Mouse (Mus musculus): ENCODE measurements around the gene Gm47985. TPM values are rescaled to one million over a fixed set of nuclear protein-coding genes. Genes with fewer than 3 reads are reported as not detected.
"Not testable (repeated sequence)": the region's sequence is repeated elsewhere in the genome, so short reads cannot be mapped to it uniquely, and the experiment has no call there.

Gene Gm47985
- polyA plus RNA-seq, 1 experiment from 2014 or later, result not detected

GRCm38 (mm10) chr1:151154131-151154530, 28.2 kb upstream of the Gm47985 start:
- not testable (repeated sequence) for H3K4me1 ChIP-seq (ENCODE audit: control insufficient read depth, insufficient read depth, low read length); H3K4me2 ChIP-seq (replicated peaks; ENCODE audit: low read depth, low read length); H3K9me3 ChIP-seq (ENCODE audit: control insufficient read depth, low read depth, low read length); H3K27ac ChIP-seq (ENCODE audit: low read length); ATAC-seq (ENCODE audit: insufficient number of reproducible peaks, insufficient read depth, low FRiP score, low read depth); H3K4me3 ChIP-seq (ENCODE audit: low read depth, low read length); H3K9ac ChIP-seq (replicated peaks; ENCODE audit: low read depth, low read length); H3K27me3 ChIP-seq (ENCODE audit: control insufficient read depth, insufficient read depth, low read length); H3K36me3 ChIP-seq (ENCODE audit: control insufficient read depth, insufficient read depth, low read length)
- 87% methylated on average over 9 of the region's 9 CpGs for WGBS

- H3K9ac ChIP-seq (replicated peaks; ENCODE audit: low read depth, low read length), result no peak overlapping the region
- no peak overlapping the region for H3K4me2 ChIP-seq (replicated peaks; ENCODE audit: low read depth, low read length)
- H3K4me3 ChIP-seq (ENCODE audit: low read depth, low read length), result no peak overlapping the region
- no peaks in the 10 kb centered on the region for H3K27me3 ChIP-seq (ENCODE audit: control insufficient read depth, insufficient read depth, low read length)
- no peak for ATAC-seq (ENCODE audit: insufficient number of reproducible peaks, insufficient read depth, low FRiP score, low read depth)
- H3K27ac ChIP-seq (ENCODE audit: low read length), result no peak overlapping the region
- H3K9me3 ChIP-seq (ENCODE audit: control insufficient read depth, low read depth, low read length), result no peaks in the 10 kb centered on the region
- no peaks in the 10 kb centered on the region for H3K4me1 ChIP-seq (ENCODE audit: control insufficient read depth, insufficient read depth, low read length)
- H3K36me3 ChIP-seq (ENCODE audit: control insufficient read depth, insufficient read depth, low read length), result no peaks in the 10 kb centered on the region
- 82% methylated on average over 3 of the region's 3 CpGs for WGBS
Measured at GRCm38 (mm10) chr1:151156129-151156528, 26.2 kb upstream of the Gm47985 start.

DNA sequence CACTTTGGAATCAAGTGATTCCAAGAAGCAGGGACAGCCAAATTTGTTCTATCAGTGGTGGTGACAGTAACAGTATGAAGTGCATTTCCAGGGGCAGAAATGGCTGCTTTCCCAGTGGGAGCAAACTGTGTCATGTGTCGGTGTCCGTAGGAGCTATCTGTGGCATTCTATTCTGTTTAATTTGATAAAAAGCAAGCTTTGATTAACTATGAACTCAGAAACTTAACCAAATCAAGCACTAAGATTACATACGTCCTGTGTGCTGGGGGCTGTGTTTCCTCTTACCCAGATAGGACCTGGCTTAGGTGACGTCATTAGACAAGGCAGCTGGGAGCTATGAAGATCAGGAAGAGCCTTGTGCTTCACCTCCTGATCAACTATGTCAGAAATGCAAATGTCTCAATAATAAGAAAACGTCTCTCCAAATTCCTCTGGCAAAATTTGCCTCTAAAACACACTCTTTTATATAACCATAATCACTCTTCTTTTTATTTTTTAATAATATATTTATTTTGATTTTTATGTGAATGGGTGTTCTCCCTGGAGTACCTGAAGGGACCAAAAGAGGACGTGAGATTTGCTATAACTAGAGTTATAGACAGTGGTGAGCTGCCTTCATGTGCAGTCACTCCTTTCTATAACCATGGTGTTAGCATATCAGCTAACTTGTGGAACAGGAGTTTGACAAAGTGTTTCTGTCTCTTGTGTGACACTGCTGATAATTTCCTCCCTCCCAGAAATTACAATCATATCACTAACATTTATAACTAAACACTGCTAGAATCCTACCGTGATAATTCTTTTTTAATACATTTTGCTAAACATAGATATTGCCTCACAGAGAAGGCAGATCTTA, 25.3 kb upstream of the Gm47985 start:
- Histone ChIP-seq H3K4me2 (replicated peaks; ENCODE audit: low read depth, low read length) (no peak overlapping the region), H3K4me3 (ENCODE audit: low read depth, low read length) (no peak overlapping the region), H3K4me1 (ENCODE audit: control insufficient read depth, insufficient read depth, low read length) (no peaks in the 10 kb centered on the region), H3K9ac (replicated peaks; ENCODE audit: low read depth, low read length) (no peak overlapping the region), H3K36me3 (ENCODE audit: control insufficient read depth, insufficient read depth, low read length) (no peaks in the 10 kb centered on the region), H3K27ac (ENCODE audit: low read length) (no peak overlapping the region), H3K9me3 (ENCODE audit: control insufficient read depth, low read depth, low read length) (no peaks in the 10 kb centered on the region), H3K27me3 (ENCODE audit: control insufficient read depth, insufficient read depth, low read length) (no peaks in the 10 kb centered on the region)
- no peak for ATAC-seq (ENCODE audit: insufficient number of reproducible peaks, insufficient read depth, low FRiP score, low read depth)
- WGBS, result 67% methylated on average over 7 of the region's 7 CpGs

DNA sequence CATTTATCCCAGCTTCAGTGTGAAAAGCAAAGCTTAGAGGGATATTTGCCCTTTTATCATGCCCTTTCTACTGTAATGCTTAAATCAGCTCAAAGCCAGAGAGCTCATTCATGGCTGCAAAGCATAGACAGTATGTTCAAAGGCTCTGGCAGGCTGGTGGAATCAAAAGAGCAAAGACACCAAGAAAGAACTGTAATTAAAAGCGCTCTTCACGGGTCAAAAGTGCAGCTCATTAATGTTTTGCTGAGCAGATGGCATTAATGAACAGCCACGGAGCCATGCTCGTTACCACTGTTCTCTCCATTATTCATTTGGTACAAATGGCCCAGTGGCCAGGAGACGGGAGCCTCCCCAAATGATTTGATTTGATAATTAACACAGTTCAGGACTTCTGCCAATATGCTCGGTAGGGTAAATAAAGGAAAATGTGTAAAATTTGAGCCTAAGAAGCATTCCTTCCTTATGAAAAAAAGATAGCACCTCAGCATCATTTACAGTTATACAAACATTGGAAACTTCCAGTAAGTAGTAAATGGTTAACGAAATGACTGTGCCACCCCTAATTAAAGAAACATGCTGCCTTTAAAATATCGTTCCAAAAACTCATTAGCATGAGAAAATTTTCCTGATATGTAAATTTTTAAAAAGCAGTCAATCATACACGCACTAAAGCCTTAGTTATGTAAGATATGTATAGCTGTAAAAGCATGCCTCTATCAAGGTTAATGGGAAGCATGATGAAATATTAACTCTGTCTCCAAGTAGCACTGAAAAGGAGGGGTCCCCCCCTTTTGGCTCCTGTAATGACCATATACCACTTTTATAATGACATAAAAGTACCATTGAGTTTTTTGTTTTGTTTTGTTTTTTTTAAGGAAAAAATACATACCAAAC, 24.1 kb upstream of the Gm47985 start:
- Histone ChIP-seq H3K27me3 (ENCODE audit: control insufficient read depth, insufficient read depth, low read length) (no peaks in the 10 kb centered on the region), H3K9ac (replicated peaks; ENCODE audit: low read depth, low read length) (no peak overlapping the region), H3K36me3 (ENCODE audit: control insufficient read depth, insufficient read depth, low read length) (no peaks in the 10 kb centered on the region), H3K4me2 (replicated peaks; ENCODE audit: low read depth, low read length) (no peak overlapping the region), H3K4me1 (ENCODE audit: control insufficient read depth, insufficient read depth, low read length) (no peaks in the 10 kb centered on the region), H3K9me3 (ENCODE audit: control insufficient read depth, low read depth, low read length) (no peaks in the 10 kb centered on the region), H3K27ac (ENCODE audit: low read length) (no peak overlapping the region), H3K4me3 (ENCODE audit: low read depth, low read length) (no peak overlapping the region)
- WGBS, result 71% methylated on average over 9 of the region's 9 CpGs
- no peak for ATAC-seq (ENCODE audit: insufficient number of reproducible peaks, insufficient read depth, low FRiP score, low read depth)

GRCm38 (mm10) chr1:151158857-151159510, 23.4 kb upstream of the Gm47985 start:
- H3K4me3 ChIP-seq (ENCODE audit: low read depth, low read length), result no peak overlapping the region
- H3K9me3 ChIP-seq (ENCODE audit: control insufficient read depth, low read depth, low read length), result no peaks in the 10 kb centered on the region
- WGBS, result 81% methylated on average over 2 of the region's 2 CpGs
- no peak overlapping the region for H3K27ac ChIP-seq (ENCODE audit: low read length)
- H3K36me3 ChIP-seq (ENCODE audit: control insufficient read depth, insufficient read depth, low read length), result no peaks in the 10 kb centered on the region
- H3K4me1 ChIP-seq (ENCODE audit: control insufficient read depth, insufficient read depth, low read length), result no peaks in the 10 kb centered on the region
- H3K27me3 ChIP-seq (ENCODE audit: control insufficient read depth, insufficient read depth, low read length), result no peaks in the 10 kb centered on the region
- H3K9ac ChIP-seq (replicated peaks; ENCODE audit: low read depth, low read length), result no peak overlapping the region
- no peak overlapping the region for H3K4me2 ChIP-seq (replicated peaks; ENCODE audit: low read depth, low read length)
- ATAC-seq (ENCODE audit: insufficient number of reproducible peaks, insufficient read depth, low FRiP score, low read depth), result no peak

- no peaks in the 10 kb centered on the region for H3K36me3 ChIP-seq (ENCODE audit: control insufficient read depth, insufficient read depth, low read length)
- no peak overlapping the region for H3K4me3 ChIP-seq (ENCODE audit: low read depth, low read length)
- no peak overlapping the region for H3K4me2 ChIP-seq (replicated peaks; ENCODE audit: low read depth, low read length)
- no peak for ATAC-seq (ENCODE audit: insufficient number of reproducible peaks, insufficient read depth, low FRiP score, low read depth)
- no peaks in the 10 kb centered on the region for H3K27me3 ChIP-seq (ENCODE audit: control insufficient read depth, insufficient read depth, low read length)
- 41% methylated on average over 8 of the region's 8 CpGs for WGBS
- no peaks in the 10 kb centered on the region for H3K9me3 ChIP-seq (ENCODE audit: control insufficient read depth, low read depth, low read length)
- no peak overlapping the region for H3K27ac ChIP-seq (ENCODE audit: low read length)
- H3K4me1 ChIP-seq (ENCODE audit: control insufficient read depth, insufficient read depth, low read length), result 0 out of 2 replicates have a peak, but pooled peaks cover 4% of the 10 kb centered on the region
- H3K9ac ChIP-seq (replicated peaks; ENCODE audit: low read depth, low read length), result no peak overlapping the region
Measured at GRCm38 (mm10) chr1:151166031-151166430, 16.3 kb upstream of the Gm47985 start.

- ATAC-seq (ENCODE audit: insufficient number of reproducible peaks, insufficient read depth, low FRiP score, low read depth), result no peak
- Histone ChIP-seq H3K27me3 (ENCODE audit: control insufficient read depth, insufficient read depth, low read length) (no peaks in the 10 kb centered on the region), H3K4me3 (ENCODE audit: low read depth, low read length) (no peak overlapping the region), H3K4me2 (replicated peaks; ENCODE audit: low read depth, low read length) (no peak overlapping the region), H3K36me3 (ENCODE audit: control insufficient read depth, insufficient read depth, low read length) (no peaks in the 10 kb centered on the region), H3K9ac (replicated peaks; ENCODE audit: low read depth, low read length) (no peak overlapping the region), H3K4me1 (ENCODE audit: control insufficient read depth, insufficient read depth, low read length) (0 out of 2 replicates have a peak, but pooled peaks cover 4% of the 10 kb centered on the region), H3K27ac (ENCODE audit: low read length) (no peak overlapping the region), H3K9me3 (ENCODE audit: control insufficient read depth, low read depth, low read length) (no peaks in the 10 kb centered on the region)
- 26% methylated on average over 12 of the region's 12 CpGs for WGBS
Measured at GRCm38 (mm10) chr1:151167297-151168047, 14.9 kb upstream of the Gm47985 start.

DNA sequence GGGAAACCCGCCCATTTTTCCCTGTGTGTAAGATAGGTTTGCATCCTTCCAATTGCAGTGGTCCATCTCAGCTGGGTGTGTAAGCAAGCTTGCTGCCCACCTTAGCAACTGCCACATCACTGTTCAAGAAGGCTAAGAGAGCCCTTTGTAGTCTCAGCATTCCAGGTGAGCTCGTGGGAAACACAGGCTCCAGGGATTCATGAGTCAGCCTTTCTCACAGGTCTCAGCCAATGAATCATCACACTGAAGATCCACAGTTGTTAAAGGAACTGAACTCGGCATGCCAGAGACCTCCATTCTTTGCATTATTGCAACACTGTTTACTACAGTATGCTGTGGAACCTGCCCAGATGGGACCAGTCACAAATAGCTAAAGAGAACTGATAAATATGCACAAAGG, 13.7 kb upstream of the Gm47985 start:
- H3K36me3 ChIP-seq (ENCODE audit: control insufficient read depth, insufficient read depth, low read length), result no peaks in the 10 kb centered on the region
- no peak overlapping the region for H3K27ac ChIP-seq (ENCODE audit: low read length)
- H3K9me3 ChIP-seq (ENCODE audit: control insufficient read depth, low read depth, low read length), result no peaks in the 10 kb centered on the region
- no peak overlapping the region for H3K4me2 ChIP-seq (replicated peaks; ENCODE audit: low read depth, low read length)
- H3K4me3 ChIP-seq (ENCODE audit: low read depth, low read length), result no peak overlapping the region
- WGBS, result 66% methylated on average over 3 of the region's 3 CpGs
- no peak overlapping the region for H3K9ac ChIP-seq (replicated peaks; ENCODE audit: low read depth, low read length)
- no peak for ATAC-seq (ENCODE audit: insufficient number of reproducible peaks, insufficient read depth, low FRiP score, low read depth)
- no peaks in the 10 kb centered on the region for H3K27me3 ChIP-seq (ENCODE audit: control insufficient read depth, insufficient read depth, low read length)
- 0 out of 2 replicates have a peak, but pooled peaks cover 4% of the 10 kb centered on the region for H3K4me1 ChIP-seq (ENCODE audit: control insufficient read depth, insufficient read depth, low read length)

Measured in stomach, embryonic 14.5 days (tissue).